Mouse (Mus musculus) lung, adult 2 months (tissue): Measurements from ENCODE around the gene Myo1g. TPM values are rescaled to one million over a fixed set of nuclear protein-coding genes. Genes with fewer than 3 reads are reported as not detected.
A peak's percentile ranks its signal among the peaks of the same experiment; 100 is the strongest.

Experiments
- DNase-seq: peaks from one replicate; pipeline ENCODE4 v3.0.0; 2022
- H3K4me1 ChIP-seq: fragments of 200-500 bp; 2 replicates; pipeline ENCODE4 v1.6.1; 2011; ENCODE audit warnings: low read length; ENCODE audit not compliant: control insufficient read depth, insufficient read depth
- H3K4me3 ChIP-seq: fragments of 200-500 bp; replicated peaks from 2 replicates; pipeline ENCODE3; 2011; ENCODE audit warnings: low read depth, mild to moderate bottlenecking, control low read depth, low read length; ENCODE audit errors: extremely low read depth
- CTCF ChIP-seq: fragments of 200-500 bp; IDR thresholded peaks from 2 replicates; pipeline ENCODE4 v1.5.1; 2011; ENCODE audit warnings: mild to moderate bottlenecking, low read length, control low read depth; ENCODE audit not compliant: insufficient read depth
- POLR2A ChIP-seq: fragments of 200-500 bp; IDR thresholded peaks from 2 replicates; pipeline ENCODE4 v1.6.1; 2011; ENCODE audit warnings: low read depth, mild to moderate bottlenecking, control low read depth, low read length, borderline replicate concordance; ENCODE audit errors: extremely low read depth
- WGBS: fragments of 180-500 bp; shearing (Covaris S2); methylation state at CpG from one replicate; pipeline ENCODE4 v1.1.7; 2018; 5-methylcytosine and 5-hydroxymethylcytosine counted together
- polyA plus RNA-seq: library from polyadenylated mRNA; depleted of rRNA; stranded (reverse); fragments of >200 nt; gene quantifications from 2 replicates; pipeline ENCODE4 v1.2.3, GENCODE M21; 2012

The Myo1g gene
- polyA plus RNA-seq, 1 experiment = 52.3 TPM

- DNase-seq = no peak
- WGBS = 77% methylated on average over 2 of the region's 2 CpGs
- Histone ChIP-seq H3K4me3 (no peak overlapping the region), H3K4me1 (peaks cover 3% of the 10 kb centered on the region)
- TF ChIP-seq POLR2A = no peak
- TF ChIP-seq CTCF = no peak
Measured at GRCm38 (mm10) chr11:6479231-6479630, 41.5 kb downstream of the Myo1g start.

- no peak for DNase-seq
- WGBS = 100% methylated on average over 1 of the region's 1 CpGs
Measured at GRCm38 (mm10) chr11:6477350-6477749, 43.4 kb downstream of the Myo1g start.

GRCm38 (mm10) chr11:6476876-6477275 is 43.9 kb downstream of the Myo1g start:
- WGBS = 69% methylated on average over 6 of the region's 6 CpGs
- no peak for TF ChIP-seq POLR2A
- TF ChIP-seq CTCF = no peak
- no peak for DNase-seq
- Histone ChIP-seq H3K4me3 (no peak overlapping the region), H3K4me1 (peaks cover 14% of the 10 kb centered on the region)

More at GRCm38 (mm10) chr11:6477350-6477749, 43.4 kb downstream of the Myo1g start:
- TF ChIP-seq POLR2A (no peak), CTCF (no peak)
- no peak overlapping the region for H3K4me3 ChIP-seq
- peaks cover 11% of the 10 kb centered on the region for H3K4me1 ChIP-seq

GRCm38 (mm10) chr11:6475867-6476484 is 44.8 kb downstream of the Myo1g start, which contains the start of gene Purb:
TSS of gene Purb (minus strand) at chr11:6475917.
- H3K4me1 ChIP-seq = peaks cover 22% of the 10 kb centered on the region
- WGBS = 11% methylated on average over 73 of the region's 76 CpGs

GRCm38 (mm10) chr11:6474874-6475731 is 45.7 kb downstream of the Myo1g start:
- TF ChIP-seq POLR2A (0 out of 2 replicates have a peak, but pooled peaks have one; percentile 25), CTCF (no peak)
- WGBS = under 1% methylated on average over 109 of the region's 109 CpGs
- H3K4me3 ChIP-seq = peak overlapping the region; percentile 95
- peak; percentile 65 for DNase-seq
- H3K4me1 ChIP-seq = peaks cover 27% of the 10 kb centered on the region

More at GRCm38 (mm10) chr11:6475867-6476484, 44.8 kb downstream of the Myo1g start, which contains the start of gene Purb:
- TF ChIP-seq POLR2A (peak; percentile 86; the same call in 1 of the 2 replicates), CTCF (no peak)
- peak; percentile 90 for DNase-seq
- peak within 1 kb of the TSS; percentile 95 for H3K4me3 ChIP-seq

GRCm38 (mm10) chr11:6474381-6474780 is 46.4 kb downstream of the Myo1g start:
- TF ChIP-seq CTCF (no peak), POLR2A (no peak)
- 11% methylated on average over 6 of the region's 6 CpGs for WGBS
- Histone ChIP-seq H3K4me1 (peaks cover 27% of the 10 kb centered on the region), H3K4me3 (peak overlapping the region; percentile 95)
- DNase-seq = no peak

GRCm38 (mm10) chr11:6472076-6472475 is 48.7 kb downstream of the Myo1g start:
- TF ChIP-seq POLR2A (no peak), CTCF (no peak)
- no peak for DNase-seq
- Histone ChIP-seq H3K4me3 (no peak overlapping the region), H3K4me1 (peaks cover 35% of the 10 kb centered on the region)

GRCm38 (mm10) chr11:6471493-6471892 is 49.3 kb downstream of the Myo1g start:
- peaks cover 35% of the 10 kb centered on the region for H3K4me1 ChIP-seq
- 0% methylated on average over 1 of the region's 1 CpGs for WGBS
- no peak for DNase-seq
- peak overlapping the region; percentile 29 for H3K4me3 ChIP-seq
- TF ChIP-seq POLR2A (no peak), CTCF (no peak)

- DNase-seq = no peak
- H3K4me3 ChIP-seq = no peak overlapping the region
- 36% methylated on average over 2 of the region's 2 CpGs for WGBS
- peaks cover 35% of the 10 kb centered on the region for H3K4me1 ChIP-seq
- TF ChIP-seq POLR2A = no peak
- TF ChIP-seq CTCF = no peak
Measured at GRCm38 (mm10) chr11:6471054-6471453, 49.7 kb downstream of the Myo1g start.
